Mouse (Mus musculus) thymus, adult 2 months (tissue): Measurements from ENCODE around the gene Rps16.

ENCODE experiments used
- CTCF ChIP-seq: fragments of 200-500 bp; IDR thresholded peaks from 2 replicates; pipeline ENCODE4 v1.5.1; 2012; ENCODE audit warnings: mild to moderate bottlenecking, control low read depth, low read length, moderate library complexity, borderline replicate concordance; ENCODE audit not compliant: control insufficient read depth, poor library complexity, insufficient read depth; ENCODE audit errors: extremely low read depth
- POLR2A ChIP-seq: fragments of 200-500 bp; IDR thresholded peaks from 2 replicates; pipeline ENCODE4 v1.6.1; 2012; ENCODE audit warnings: mild to moderate bottlenecking, low read length, control low read depth, moderate library complexity; ENCODE audit not compliant: control insufficient read depth, poor library complexity, insufficient read depth; ENCODE audit errors: extremely low read depth

GRCm38 (mm10) chr7:28401030-28401429, 50.6 kb downstream of the Rps16 start:
- TF ChIP-seq POLR2A = no peak
- TF ChIP-seq CTCF = no peak
